Mouse (Mus musculus) cerebellum, postnatal 10 days (tissue): ENCODE measurements at regions not wholly inside any gene's neighbourhood (a gene's known extent, or its start where the extent isn't known, plus 50 kb on each side); places are given as distances from the start of the nearest gene placed in this dataset.
A peak's percentile ranks its signal among the peaks of the same experiment; 100 is the strongest.

ENCODE experiments used
- DNase-seq, 2 experiments: peaks; one replicate each; pipeline ENCODE4 v3.0.0; 2021; ENCODE audit warnings: mixed read lengths in 2 of 2

- DNase-seq = no peak
Observed at GRCm38 (mm10) chr11:20882756-20883155, 51.9 kb upstream of the Lgalsl start.

- DNase-seq = no peak
Observed at GRCm38 (mm10) chr11:20883907-20884306, 53.1 kb upstream of the Lgalsl start.

GRCm38 (mm10) chr11:20887044-20887443 is 56.2 kb upstream of the Lgalsl start:
- no peak for DNase-seq

GRCm38 (mm10) chr11:20890479-20890878 is 59.6 kb upstream of the Lgalsl start:
- DNase-seq = no peak

- no peak for DNase-seq
Observed at GRCm38 (mm10) chr11:20891711-20892110, 60.9 kb upstream of the Lgalsl start.

- DNase-seq = peak; percentile 23 to 33
Observed at GRCm38 (mm10) chr11:20896277-20897123, 65.6 kb upstream of the Lgalsl start.

GRCm38 (mm10) chr11:20897468-20897867 is 66.6 kb upstream of the Lgalsl start:
- DNase-seq = no peak

GRCm38 (mm10) chr11:20898558-20898957 is 67.7 kb upstream of the Lgalsl start:
- DNase-seq = no peak

GRCm38 (mm10) chr11:20899766-20900165 is 68.9 kb upstream of the Lgalsl start:
- DNase-seq = no peak

- DNase-seq = peak; percentile 60 to 66
Observed at GRCm38 (mm10) chr11:20902001-20902400, 71.1 kb upstream of the Lgalsl start.

- DNase-seq = no peak
Observed at GRCm38 (mm10) chr11:20902910-20903309, 72.1 kb upstream of the Lgalsl start.

GRCm38 (mm10) chr11:20907996-20908395 is 77.1 kb upstream of the Lgalsl start:
- DNase-seq = no peak

- DNase-seq = no peak
Observed at GRCm38 (mm10) chr11:20908471-20908870, 77.6 kb upstream of the Lgalsl start.

- no peak for DNase-seq
Observed at GRCm38 (mm10) chr11:20913042-20913441, 82.2 kb upstream of the Lgalsl start.

- DNase-seq = peak; percentile 92 to 95
Observed at GRCm38 (mm10) chr11:20913598-20914296, 82.9 kb upstream of the Lgalsl start.

- DNase-seq = no peak
Observed at GRCm38 (mm10) chr11:20914297-20914997, 83.6 kb upstream of the Lgalsl start.

- peak; percentile 57 to 60 for DNase-seq
Observed at GRCm38 (mm10) chr11:20915182-20915602, 84.3 kb upstream of the Lgalsl start.

GRCm38 (mm10) chr11:20915687-20916432 is 85.0 kb upstream of the Lgalsl start:
- peak; percentile 44 to 48 for DNase-seq

- DNase-seq = peak; percentile 49
Observed at GRCm38 (mm10) chr11:20916473-20916911, 85.6 kb upstream of the Lgalsl start.

GRCm38 (mm10) chr11:20916961-20917360 is 86.1 kb upstream of the Lgalsl start:
- DNase-seq = no peak

- no peak for DNase-seq
Observed at GRCm38 (mm10) chr11:20917483-20917882, 86.6 kb upstream of the Lgalsl start.

GRCm38 (mm10) chr11:20923115-20923514 is 92.3 kb upstream of the Lgalsl start:
- peak in 1 of 2 experiments; percentile 13 for DNase-seq
